Mouse (Mus musculus) lung, postnatal 0 days (tissue): ENCODE data around the gene Gbp9.
"Not testable (repeated sequence)": the region's sequence is repeated elsewhere in the genome, so short reads cannot be mapped to it uniquely, and the experiment has no call there.

Experiments used
- CTCF ChIP-seq: IDR thresholded peaks from 2 replicates; pipeline ENCODE4 v1.5.1; 2016; ENCODE audit warnings: antibody characterized with exemption, mild to moderate bottlenecking
- EP300 ChIP-seq: IDR thresholded peaks from 2 replicates; pipeline ENCODE4 v1.6.1; 2016; ENCODE audit warnings: antibody characterized with exemption, mild to moderate bottlenecking, control low read depth

DNA sequence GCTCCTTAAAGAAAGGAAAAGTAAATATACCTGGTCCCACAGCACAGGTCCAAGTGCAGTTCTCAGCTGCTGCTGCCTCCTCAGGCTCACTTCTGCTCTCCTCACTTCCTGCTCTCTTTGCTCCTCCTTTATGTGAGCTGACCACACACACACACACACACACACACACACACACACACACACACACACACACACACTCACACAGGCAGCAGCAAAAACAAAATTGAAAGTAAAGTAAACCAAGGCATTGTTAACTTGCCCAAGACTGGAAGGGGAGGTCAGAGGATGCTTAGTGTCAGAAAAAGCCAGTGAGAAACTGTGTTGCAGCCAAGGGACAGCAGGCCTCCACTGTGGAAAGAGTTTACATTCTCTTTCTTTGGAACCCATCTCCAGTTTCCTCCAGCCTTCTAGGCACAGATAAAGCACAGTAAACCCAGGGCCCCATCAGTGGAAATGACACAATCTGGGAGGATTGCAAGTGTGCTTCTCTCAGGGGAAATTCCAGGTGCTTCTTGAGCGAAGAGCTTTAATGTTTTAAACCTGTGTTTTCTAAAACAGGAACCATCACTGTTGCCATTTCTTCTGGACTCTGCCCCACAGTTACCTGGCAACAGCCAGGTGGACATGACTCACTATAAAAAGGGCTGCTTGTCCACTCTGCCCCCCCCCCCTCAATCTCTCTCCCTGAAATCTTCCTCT, 85.7 kb downstream of the Gbp9 start:
- not testable (repeated sequence) for TF ChIP-seq CTCF, EP300
